Mouse (Mus musculus): Measurements from ENCODE around the gene P2ry13.

Gene P2ry13

GRCm38 (mm10) chr3:59210727-59211126 lies at the start of gene P2ry13:
TSS of gene P2ry13 (minus strand) at chr3:59210882.
- DNase-seq: no peak

GRCm38 (mm10) chr3:59257740-59258664 lies 47.3 kb upstream of the P2ry13 start:
- DNase-seq: no peak

- DNase-seq: no peak
Measured at GRCm38 (mm10) chr3:59250454-59250853, 39.8 kb upstream of the P2ry13 start.

- DNase-seq: no peak
Measured at GRCm38 (mm10) chr3:59248031-59248430, 37.3 kb upstream of the P2ry13 start.

GRCm38 (mm10) chr3:59243384-59243783 lies 32.7 kb upstream of the P2ry13 start:
- no peak for DNase-seq

GRCm38 (mm10) chr3:59234878-59235277 lies 24.2 kb upstream of the P2ry13 start:
- no peak for DNase-seq

GRCm38 (mm10) chr3:59230912-59231311 lies 20.2 kb upstream of the P2ry13 start:
- no peak for DNase-seq

- peak; percentile 22 to 27 for DNase-seq
Measured at GRCm38 (mm10) chr3:59228730-59229551, 18.3 kb upstream of the P2ry13 start.

- DNase-seq: no peak
Measured at GRCm38 (mm10) chr3:59227696-59228095, 17.0 kb upstream of the P2ry13 start.

GRCm38 (mm10) chr3:59225411-59225810 lies 14.7 kb upstream of the P2ry13 start:
- no peak for DNase-seq

GRCm38 (mm10) chr3:59222303-59222702 lies 11.6 kb upstream of the P2ry13 start:
- DNase-seq: no peak

- DNase-seq: no peak
Measured at GRCm38 (mm10) chr3:59219326-59219725, 8.6 kb upstream of the P2ry13 start.

GRCm38 (mm10) chr3:59217211-59217610 lies 6.5 kb upstream of the P2ry13 start:
- no peak for DNase-seq

GRCm38 (mm10) chr3:59212404-59212803 lies 1.7 kb upstream of the P2ry13 start:
- DNase-seq: no peak

GRCm38 (mm10) chr3:59211784-59212183 lies 1.1 kb upstream of the P2ry13 start:
- DNase-seq: no peak

- DNase-seq: no peak
Measured at GRCm38 (mm10) chr3:59210089-59210488, 593 bp downstream of the P2ry13 start.

- peak; percentile 21 to 61 for DNase-seq
Measured at GRCm38 (mm10) chr3:59208650-59209548, 1.8 kb downstream of the P2ry13 start.

GRCm38 (mm10) chr3:59205941-59206340 lies 4.7 kb downstream of the P2ry13 start:
- DNase-seq: no peak

GRCm38 (mm10) chr3:59204719-59205503 lies 5.8 kb downstream of the P2ry13 start:
- no peak for DNase-seq

GRCm38 (mm10) chr3:59203802-59204520 lies 6.7 kb downstream of the P2ry13 start:
- DNase-seq: no peak

- no peak for DNase-seq
Measured at GRCm38 (mm10) chr3:59197329-59197948, 13.2 kb downstream of the P2ry13 start.

Data from kidney, postnatal 36 days (tissue).